ENCODE assay signal across 10 mouse cellular contexts in the genomic region with DNA sequence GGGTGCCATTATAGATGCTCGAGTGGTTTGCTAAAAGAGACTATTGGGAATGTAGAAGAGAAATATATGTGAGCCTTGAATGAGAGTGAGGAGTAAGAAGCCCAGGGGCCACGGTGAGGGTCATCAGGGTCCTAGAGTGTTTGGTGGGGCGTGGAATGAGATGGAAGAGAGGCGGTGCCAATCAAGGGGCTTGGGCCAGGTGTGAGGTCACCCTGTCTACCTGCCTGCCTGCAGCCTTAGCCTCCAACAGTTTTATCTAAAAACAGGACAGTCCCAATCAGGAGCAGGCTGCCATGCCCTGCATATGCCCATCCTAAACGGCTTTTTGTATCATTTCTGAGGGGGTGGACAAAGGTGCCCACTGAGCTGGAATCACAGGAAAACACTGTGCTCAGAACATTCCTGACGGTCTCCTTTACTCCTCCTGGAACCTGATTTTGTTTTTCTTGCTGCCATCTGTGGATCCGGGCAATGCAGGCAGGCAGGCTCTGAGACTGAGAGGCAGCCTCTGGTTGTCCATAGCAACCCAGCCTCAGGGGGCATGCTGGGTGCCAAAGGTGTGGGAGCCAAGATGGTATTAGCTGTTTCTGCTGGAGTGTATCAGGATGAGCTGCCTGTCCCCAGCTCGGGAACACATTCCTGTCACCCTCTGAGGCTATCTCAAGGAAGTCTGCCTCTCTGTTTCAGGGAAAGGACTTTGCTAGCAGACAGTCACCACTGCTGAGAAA.
DNase-seq lines count a peak whose midpoint lies in the region; ATAC-seq lines count a peak whose summit lies in the region.
"Had no signal": no experiment of that assay in that cellular context is flagged by ENCODE, and none has a peak within 500 bp of the region (broad histone marks: within the 10 kb centered on the region; RNA-seq: fewer than 3 reads in every experiment).

No protein-coding gene starts in this region.

- no peak for ATAC-seq in embryonic facial prominence, embryonic 13.5 days (ENCODE audit: insufficient number of reproducible peaks, insufficient read depth, low FRiP score, low TSS enrichment, low read depth)
- ATAC-seq in midbrain, embryonic 12.5 days (ENCODE audit: low FRiP score, low read depth): no peak
- no peak for ATAC-seq in midbrain, embryonic 11.5 days (ENCODE audit: low FRiP score)
- ATAC-seq in limb, embryonic 13.5 days (ENCODE audit: low FRiP score, low read depth): no peak
- no peak for ATAC-seq in intestine, embryonic 15.5 days
- ATAC-seq: inflammation-experienced regulatory T-cells, adult 6 months; liver, postnatal 0 days had no signal

- no peak overlapping the region for H3K4me3 ChIP-seq in embryonic facial prominence, embryonic 13.5 days
- no peak overlapping the region for H3K4me3 ChIP-seq in embryonic facial prominence, embryonic 10.5 days
- no peak overlapping the region for H3K4me3 ChIP-seq in midbrain, embryonic 12.5 days
- H3K4me3 ChIP-seq in midbrain, embryonic 11.5 days (ENCODE audit: low read depth, low read length): no peak overlapping the region
- no peak overlapping the region for H3K4me3 ChIP-seq in limb, embryonic 13.5 days
- no peak overlapping the region for H3K4me3 ChIP-seq in intestine, embryonic 15.5 days (replicated peaks)

- no peak for DNase-seq in embryonic facial prominence, embryonic 10.5 days (ENCODE audit: low spot score)
- no peak for DNase-seq in midbrain, embryonic 11.5 days (ENCODE audit: low spot score, missing footprints)
- peak; percentile 95 to 96 for DNase-seq in cerebellum, postnatal 36 days
- no peak for DNase-seq in kidney, postnatal 36 days
- DNase-seq: liver, postnatal 0 days had no signal

- peaks cover 3% of the 10 kb centered on the region; the same call in 1 of the 2 replicates for H3K36me3 ChIP-seq in embryonic facial prominence, embryonic 13.5 days
- H3K36me3 ChIP-seq in embryonic facial prominence, embryonic 10.5 days (replicated peaks): no peaks in the 10 kb centered on the region
- no peaks in the 10 kb centered on the region; the same call in 1 of the 2 replicates for H3K36me3 ChIP-seq in midbrain, embryonic 12.5 days
- no peaks in the 10 kb centered on the region for H3K36me3 ChIP-seq in midbrain, embryonic 11.5 days (ENCODE audit: control insufficient read depth, insufficient read depth, low read length)
- peaks cover 18% of the 10 kb centered on the region for H3K36me3 ChIP-seq in limb, embryonic 13.5 days
- H3K36me3 ChIP-seq in intestine, embryonic 15.5 days: no peaks in the 10 kb centered on the region; the same call in 1 of the 2 replicates

- no peak overlapping the region for H3K27ac ChIP-seq in embryonic facial prominence, embryonic 13.5 days
- H3K27ac ChIP-seq in embryonic facial prominence, embryonic 10.5 days (replicated peaks): no peak overlapping the region
- 0 out of 2 replicates have a peak overlapping the region, but pooled peaks have one; percentile 6 for H3K27ac ChIP-seq in midbrain, embryonic 12.5 days (replicated peaks)
- no peak overlapping the region for H3K27ac ChIP-seq in midbrain, embryonic 11.5 days (ENCODE audit: low read depth, low read length)
- peak overlapping the region; percentile 15; the same call in 1 of the 2 replicates for H3K27ac ChIP-seq in limb, embryonic 13.5 days
- H3K27ac ChIP-seq in intestine, embryonic 15.5 days: no peak overlapping the region

- H3K4me2 ChIP-seq in embryonic facial prominence, embryonic 13.5 days: no peak overlapping the region
- H3K4me2 ChIP-seq in midbrain, embryonic 12.5 days (replicated peaks): no peak overlapping the region
- no peak overlapping the region for H3K4me2 ChIP-seq in midbrain, embryonic 11.5 days
- H3K4me2 ChIP-seq in limb, embryonic 13.5 days (replicated peaks): no peak overlapping the region
- no peak overlapping the region for H3K4me2 ChIP-seq in intestine, embryonic 15.5 days (replicated peaks)

- peaks cover 9% of the 10 kb centered on the region; the same call in 1 of the 2 replicates for H3K4me1 ChIP-seq in embryonic facial prominence, embryonic 13.5 days
- peaks cover 14% of the 10 kb centered on the region; the same call in 1 of the 2 replicates for H3K4me1 ChIP-seq in embryonic facial prominence, embryonic 10.5 days
- H3K4me1 ChIP-seq in midbrain, embryonic 12.5 days: peaks cover 9% of the 10 kb centered on the region
- H3K4me1 ChIP-seq in midbrain, embryonic 11.5 days (ENCODE audit: control insufficient read depth, insufficient read depth, low read length): no peaks in the 10 kb centered on the region
- no peaks in the 10 kb centered on the region for H3K4me1 ChIP-seq in limb, embryonic 13.5 days
- no peaks in the 10 kb centered on the region; the same call in 1 of the 2 replicates for H3K4me1 ChIP-seq in intestine, embryonic 15.5 days (replicated peaks)

- 64% methylated on average over 8 of the region's 8 CpGs for WGBS in embryonic facial prominence, embryonic 13.5 days
- 67% methylated on average over 8 of the region's 8 CpGs for WGBS in embryonic facial prominence, embryonic 10.5 days
- 66% methylated on average over 8 of the region's 8 CpGs for WGBS in midbrain, embryonic 12.5 days
- 78% methylated on average over 8 of the region's 8 CpGs for WGBS in midbrain, embryonic 11.5 days
- whole genome bisulfite sequencing in limb, embryonic 13.5 days: 74% methylated on average over 8 of the region's 8 CpGs
- WGBS in intestine, embryonic 15.5 days: 77% methylated on average over 8 of the region's 8 CpGs

- no peaks in the 10 kb centered on the region for H3K27me3 ChIP-seq in embryonic facial prominence, embryonic 13.5 days
- no peaks in the 10 kb centered on the region for H3K27me3 ChIP-seq in embryonic facial prominence, embryonic 10.5 days (replicated peaks; ENCODE audit: low read depth, poor library complexity, severe bottlenecking)
- H3K27me3 ChIP-seq in midbrain, embryonic 12.5 days: no peaks in the 10 kb centered on the region
- H3K27me3 ChIP-seq in midbrain, embryonic 11.5 days (ENCODE audit: control insufficient read depth, insufficient read depth, low read length): no peaks in the 10 kb centered on the region
- no peaks in the 10 kb centered on the region for H3K27me3 ChIP-seq in limb, embryonic 13.5 days
- H3K27me3 ChIP-seq in intestine, embryonic 15.5 days (replicated peaks): no peaks in the 10 kb centered on the region

- 0 out of 2 replicates have a peak overlapping the region, but pooled peaks have one; percentile 11 for H3K9ac ChIP-seq in embryonic facial prominence, embryonic 13.5 days
- H3K9ac ChIP-seq in midbrain, embryonic 12.5 days (replicated peaks): no peak overlapping the region
- no peak overlapping the region for H3K9ac ChIP-seq in midbrain, embryonic 11.5 days (ENCODE audit: low read length)
- H3K9ac ChIP-seq in limb, embryonic 13.5 days: no peak overlapping the region
- no peak overlapping the region for H3K9ac ChIP-seq in intestine, embryonic 15.5 days
- H3K9ac ChIP-seq: liver, postnatal 0 days had no signal

- no peaks in the 10 kb centered on the region for H3K9me3 ChIP-seq in embryonic facial prominence, embryonic 13.5 days
- no peaks in the 10 kb centered on the region for H3K9me3 ChIP-seq in embryonic facial prominence, embryonic 10.5 days
- H3K9me3 ChIP-seq in midbrain, embryonic 12.5 days: no peaks in the 10 kb centered on the region
- no peaks in the 10 kb centered on the region for H3K9me3 ChIP-seq in midbrain, embryonic 11.5 days (ENCODE audit: control insufficient read depth, low read length)
- no peaks in the 10 kb centered on the region for H3K9me3 ChIP-seq in limb, embryonic 13.5 days
- no peaks in the 10 kb centered on the region for H3K9me3 ChIP-seq in intestine, embryonic 15.5 days

Comparison
In these comparisons a context has a peak if more than half of its experiments do, and no peak if none do; other contexts are left out.
1. H3K27ac ChIP-seq: peak in midbrain, embryonic 12.5 days (single experiment) and limb, embryonic 13.5 days (single experiment); none in embryonic facial prominence, embryonic 13.5 days (single experiment), embryonic facial prominence, embryonic 10.5 days (single experiment), midbrain, embryonic 11.5 days (single experiment) and intestine, embryonic 15.5 days (single experiment).
2. DNase-seq: peak in cerebellum, postnatal 36 days (2 of 2); none in embryonic facial prominence, embryonic 10.5 days (single experiment), midbrain, embryonic 11.5 days (single experiment) and kidney, postnatal 36 days (0 of 2).